Mouse (Mus musculus): Measurements from ENCODE around the gene Smarca2.
"Not testable (repeated sequence)": the region's sequence is repeated elsewhere in the genome, so short reads cannot be mapped to it uniquely, and the experiment has no call there.

Smarca2 gene

GRCm38 (mm10) chr19:26613665-26614064, 8.8 kb downstream of the Smarca2 start:
- no peak for DNase-seq (ENCODE audit: extremely low read depth, insufficient read length, low spot score)

- DNase-seq (ENCODE audit: extremely low read depth, insufficient read length, low spot score) = no peak
Measured at GRCm38 (mm10) chr19:26616271-26616670, 11.4 kb downstream of the Smarca2 start.

- DNase-seq (ENCODE audit: extremely low read depth, insufficient read length, low spot score) = no peak
Measured at GRCm38 (mm10) chr19:26617287-26617686, 12.4 kb downstream of the Smarca2 start.

- DNase-seq (ENCODE audit: extremely low read depth, insufficient read length, low spot score) = no peak
Measured at GRCm38 (mm10) chr19:26630712-26631235, 25.9 kb downstream of the Smarca2 start.

DNA sequence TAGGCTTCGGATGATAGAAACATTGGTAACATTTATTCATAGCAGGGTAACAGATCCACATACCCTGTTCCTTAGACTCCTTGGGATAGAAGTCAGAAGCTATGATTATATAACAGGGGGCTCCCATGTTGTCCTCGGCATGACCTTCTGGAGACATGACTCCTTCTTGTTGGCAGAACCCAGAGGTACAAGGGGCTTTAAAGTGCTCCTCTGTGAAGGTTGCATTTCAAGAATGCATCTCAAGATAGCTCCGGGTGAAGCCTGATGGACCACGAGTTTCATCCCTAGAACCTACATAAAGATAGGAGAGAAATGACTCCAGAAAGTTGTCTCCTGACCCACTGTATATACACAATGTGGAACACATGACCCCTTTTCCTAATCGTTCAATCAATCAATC, 27.4 kb downstream of the Smarca2 start:
- no peak for DNase-seq (ENCODE audit: extremely low read depth, insufficient read length, low spot score)

DNA sequence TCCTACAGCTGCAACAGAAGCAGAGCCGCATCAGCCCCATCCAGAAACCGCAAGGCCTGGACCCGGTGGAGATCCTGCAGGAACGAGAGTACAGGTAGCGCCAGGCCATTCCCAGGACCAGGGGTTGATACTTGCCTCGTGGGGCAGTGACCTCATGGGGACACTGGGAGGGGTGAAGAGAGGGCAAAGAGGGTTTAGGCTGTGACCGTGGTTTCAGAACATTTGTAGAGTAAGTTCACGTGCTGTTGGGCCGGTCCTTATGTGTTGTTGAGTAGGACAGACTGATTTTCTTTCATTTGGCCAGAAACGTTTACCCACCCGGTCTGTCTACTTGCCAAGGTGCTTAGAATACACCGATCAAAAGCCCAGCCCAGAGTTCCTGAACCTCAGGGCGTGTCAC, 35.7 kb downstream of the Smarca2 start:
- DNase-seq (ENCODE audit: extremely low read depth, insufficient read length, low spot score) = no peak

GRCm38 (mm10) chr19:26641269-26641668, 36.4 kb downstream of the Smarca2 start:
- DNase-seq (ENCODE audit: extremely low read depth, insufficient read length, low spot score) = no peak

- DNase-seq (ENCODE audit: extremely low read depth, insufficient read length, low spot score) = no peak
Measured at GRCm38 (mm10) chr19:26643011-26643410, 38.2 kb downstream of the Smarca2 start.

- DNase-seq (ENCODE audit: extremely low read depth, insufficient read length, low spot score) = no peak
Measured at GRCm38 (mm10) chr19:26643936-26644335, 39.1 kb downstream of the Smarca2 start.

DNA sequence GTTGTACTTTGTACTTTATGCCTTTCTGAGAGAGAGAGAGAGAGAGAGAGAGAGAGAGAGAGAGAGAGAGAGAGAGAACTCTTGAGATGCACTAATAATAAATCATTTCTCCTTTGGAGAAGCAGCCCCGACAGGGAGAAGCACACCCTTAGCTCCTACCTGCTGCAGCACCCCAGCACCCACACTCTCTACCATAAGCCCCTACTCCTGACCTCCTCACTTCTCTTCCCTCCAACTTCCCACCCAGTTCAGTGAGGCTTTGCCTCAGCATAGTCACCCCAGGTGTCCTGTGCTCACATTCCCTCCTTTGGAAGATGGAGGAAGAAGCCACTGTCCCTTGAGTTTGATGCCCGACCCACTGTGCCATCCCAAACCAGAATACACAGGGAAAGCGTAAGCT, 40.2 kb downstream of the Smarca2 start:
- DNase-seq (ENCODE audit: extremely low read depth, insufficient read length, low spot score) = no peak

DNA sequence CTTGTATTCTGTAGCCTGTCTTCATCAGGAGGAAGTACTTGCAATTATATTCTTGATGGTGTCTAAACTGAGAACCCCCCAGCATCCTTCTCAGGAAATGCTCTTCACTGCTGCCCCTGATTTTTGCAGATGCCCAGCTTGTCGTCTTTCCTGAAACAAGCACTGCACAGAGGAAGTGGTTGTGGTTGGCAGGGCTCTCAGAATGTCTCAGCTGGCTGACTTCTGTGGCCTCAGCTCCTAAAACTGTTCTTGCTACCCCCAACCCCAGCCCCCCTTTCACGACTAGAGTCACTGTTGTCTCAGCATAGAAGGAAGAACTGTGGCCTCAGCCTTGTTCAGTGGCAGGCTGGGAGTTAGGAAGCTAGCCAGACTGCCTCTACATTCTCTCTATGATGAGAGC, 41.3 kb downstream of the Smarca2 start:
- DNase-seq (ENCODE audit: extremely low read depth, insufficient read length, low spot score) = no peak

- no peak for DNase-seq (ENCODE audit: extremely low read depth, insufficient read length, low spot score)
Measured at GRCm38 (mm10) chr19:26650585-26651273, 45.9 kb downstream of the Smarca2 start.

- DNase-seq (ENCODE audit: extremely low read depth, insufficient read length, low spot score) = no peak
Measured at GRCm38 (mm10) chr19:26658324-26658723, 53.5 kb downstream of the Smarca2 start.

DNA sequence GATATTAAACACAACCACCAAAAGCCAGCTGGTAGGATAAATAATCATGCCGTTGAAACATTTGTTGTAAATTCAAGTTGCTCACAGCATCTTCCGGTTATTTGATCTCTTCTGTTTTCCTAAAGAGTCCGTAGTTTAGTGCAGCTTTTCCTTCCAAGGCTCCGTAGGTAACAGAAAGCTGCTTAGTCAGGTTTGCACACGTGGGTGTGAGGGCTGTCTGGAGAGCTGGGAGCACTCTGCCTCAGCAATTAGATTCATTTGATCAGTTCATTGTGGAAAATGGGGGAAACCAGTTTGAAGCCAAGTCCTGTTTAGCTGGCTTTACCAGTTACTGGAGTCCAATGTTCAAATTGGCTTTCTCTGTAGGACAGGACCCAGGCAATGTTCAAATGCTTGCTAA, 55.1 kb downstream of the Smarca2 start:
- DNase-seq (ENCODE audit: extremely low read depth, insufficient read length, low spot score) = no peak

- no peak for DNase-seq (ENCODE audit: extremely low read depth, insufficient read length, low spot score)
Measured at GRCm38 (mm10) chr19:26661198-26661597, 56.3 kb downstream of the Smarca2 start.

GRCm38 (mm10) chr19:26666303-26666702, 61.5 kb downstream of the Smarca2 start:
- no peak for DNase-seq (ENCODE audit: extremely low read depth, insufficient read length, low spot score)

- DNase-seq (ENCODE audit: extremely low read depth, insufficient read length, low spot score) = no peak
Measured at GRCm38 (mm10) chr19:26670089-26670488, 65.2 kb downstream of the Smarca2 start.

- DNase-seq (ENCODE audit: extremely low read depth, insufficient read length, low spot score) = not testable (repeated sequence)
Measured at GRCm38 (mm10) chr19:26671413-26671812, 66.6 kb downstream of the Smarca2 start.

- DNase-seq (ENCODE audit: extremely low read depth, insufficient read length, low spot score) = no peak
Measured at GRCm38 (mm10) chr19:26675917-26676316, 71.1 kb downstream of the Smarca2 start.

- DNase-seq (ENCODE audit: extremely low read depth, insufficient read length, low spot score) = no peak
Measured at GRCm38 (mm10) chr19:26678543-26678942, 73.7 kb downstream of the Smarca2 start.

DNA sequence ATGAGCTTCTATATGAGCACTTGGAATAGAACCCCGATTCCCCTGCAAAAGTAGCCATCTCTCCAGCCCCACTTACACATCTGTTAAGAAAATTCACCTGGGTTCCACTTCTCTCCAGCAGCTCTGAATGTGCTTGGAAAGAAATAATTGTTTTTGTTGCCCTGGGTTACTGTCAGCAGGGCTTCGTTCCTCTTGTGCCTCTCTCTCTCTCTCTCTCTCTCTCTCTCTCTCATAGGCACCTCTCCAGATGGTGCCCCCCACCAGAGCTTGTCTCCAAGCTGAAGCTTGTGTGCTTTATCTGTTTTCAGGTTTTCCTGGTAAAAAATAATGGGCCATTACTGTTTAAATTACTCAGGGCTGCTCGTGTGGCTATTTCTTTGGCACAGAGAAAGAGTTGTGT, 74.8 kb downstream of the Smarca2 start:
- DNase-seq (ENCODE audit: extremely low read depth, insufficient read length, low spot score) = no peak

GRCm38 (mm10) chr19:26681549-26681948, 76.7 kb downstream of the Smarca2 start:
- DNase-seq (ENCODE audit: extremely low read depth, insufficient read length, low spot score) = no peak

DNA sequence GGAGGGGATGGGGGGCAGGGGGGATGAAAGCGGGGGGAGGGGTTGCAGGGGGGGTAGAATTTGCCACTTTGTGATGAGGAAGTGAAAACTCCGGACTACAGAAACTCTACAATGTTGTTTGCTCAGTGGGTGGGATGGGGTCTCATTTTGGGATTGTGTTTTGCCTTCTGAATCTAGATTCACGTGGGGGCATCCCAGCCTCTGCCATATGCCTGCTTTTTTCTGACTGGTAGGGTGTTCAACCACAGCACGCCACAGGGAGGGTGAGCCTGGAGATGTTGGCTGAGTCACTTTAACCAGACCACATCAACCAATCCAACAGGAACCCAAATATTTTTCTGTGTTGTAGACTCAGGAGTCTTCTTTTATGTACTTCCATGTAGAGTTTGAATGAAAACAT, 77.3 kb downstream of the Smarca2 start:
- no peak for DNase-seq (ENCODE audit: extremely low read depth, insufficient read length, low spot score)

All from 3134 (cell line).